ENCODE assay signal across 9 mouse cellular contexts in genomic region chr6:142659038-142659437, GRCm38 (mm10). TPM values are rescaled to one million over a fixed set of nuclear protein-coding genes. Genes with fewer than 3 reads are reported as not detected.
A peak's percentile ranks its signal among the peaks of the same experiment; 100 is the strongest.
DNase-seq lines count a peak whose midpoint lies in the region; ATAC-seq and TF ChIP-seq lines count a peak whose summit lies in the region.
"Had no signal": no experiment of that assay in that cellular context is flagged by ENCODE, and none has a peak within 500 bp of the region (broad histone marks: within the 10 kb centered on the region; RNA-seq: fewer than 3 reads in every experiment).

No protein-coding gene starts in this region.

- DNase-seq in gastrocnemius, adult 2 months, result no peak
- no peak for DNase-seq in gastrocnemius, postnatal 36 days
- DNase-seq in right cerebral cortex, postnatal 14 days, result peak; percentile 9
- no peak for DNase-seq in right cerebral cortex, postnatal 4 days
- peak; percentile 55 for DNase-seq in kidney, postnatal 10 days
- peak; percentile 84 for DNase-seq in thymus, postnatal 4 days
- DNase-seq in gastrocnemius, postnatal 10 days, result no peak

- H3K4me3 ChIP-seq in gastrocnemius, adult 2 months, result no peak overlapping the region
- no peak overlapping the region for H3K4me3 ChIP-seq in heart, embryonic 11.5 days (ENCODE audit: low read depth, low read length)
- H3K4me3 ChIP-seq: neural tube, embryonic 12.5 days had no signal

- no peaks in the 10 kb centered on the region for H3K27me3 ChIP-seq in heart, embryonic 11.5 days (ENCODE audit: control insufficient read depth, insufficient read depth, low read length)
- H3K27me3 ChIP-seq: neural tube, embryonic 12.5 days had no signal

- H3K9ac ChIP-seq in heart, embryonic 11.5 days (ENCODE audit: low read depth, low read length), result no peak overlapping the region
- H3K9ac ChIP-seq: neural tube, embryonic 12.5 days had no signal

- no peak overlapping the region for H3K4me2 ChIP-seq in heart, embryonic 11.5 days
- H3K4me2 ChIP-seq: neural tube, embryonic 12.5 days had no signal

- intact Hi-C loops in gastrocnemius, adult 2 months (cut with DNase I), result no loop called here
- intact Hi-C loops in gastrocnemius, postnatal 36 days (cut with DNase I), result no loop called here

- 62% methylated on average over 5 of the region's 5 CpGs for WGBS in heart, embryonic 11.5 days (ENCODE audit: insufficient replicate concordance)

- H3K4me1 ChIP-seq in heart, embryonic 11.5 days (ENCODE audit: control insufficient read depth, insufficient read depth, low read length), result no peaks in the 10 kb centered on the region
- H3K4me1 ChIP-seq: neural tube, embryonic 12.5 days had no signal

- H3K36me3 ChIP-seq in heart, embryonic 11.5 days (ENCODE audit: control insufficient read depth, insufficient read depth, low read length), result no peaks in the 10 kb centered on the region
- H3K36me3 ChIP-seq: neural tube, embryonic 12.5 days had no signal

- ATAC-seq in heart, embryonic 11.5 days (replicated peaks; ENCODE audit: insufficient number of reproducible peaks, low FRiP score, low TSS enrichment), result no peak

- peak; percentile 50 for TF ChIP-seq CTCF in gastrocnemius, adult 2 months (IDR thresholded peaks at IDR 0.05)

- H3K9me3 ChIP-seq in heart, embryonic 11.5 days (replicated peaks; ENCODE audit: control insufficient read depth, low read length), result no peaks in the 10 kb centered on the region
- H3K9me3 ChIP-seq: neural tube, embryonic 12.5 days had no signal

- no peak overlapping the region for H3K27ac ChIP-seq in gastrocnemius, adult 2 months
- no peak overlapping the region for H3K27ac ChIP-seq in heart, embryonic 11.5 days (ENCODE audit: low read depth, low read length)
- H3K27ac ChIP-seq: neural tube, embryonic 12.5 days had no signal

RNA-seq across cellular contexts. Expression of gene Abcc9, which starts 43.1 kb away (rescaled TPM):
- total RNA-seq in gastrocnemius, adult 2 months (2021), result 100 to 1,000 TPM; 123 to 135 TPM
- total RNA-seq in gastrocnemius, postnatal 36 days (2021), result 100 to 1,000 TPM; 124 to 126 TPM
- 100 to 1,000 TPM; 128 to 134 TPM for total RNA-seq in gastrocnemius, postnatal 10 days (2021)
- polyA plus RNA-seq in heart, embryonic 11.5 days (2014; fragmentation: Nextera tagmentation; extraction: Ambion mirVana), result 21.1 and 21.6 TPM in 2 replicates

Comparison
In these comparisons a context has a peak if more than half of its experiments do, and no peak if none do; other contexts are left out.
1. DNase-seq: peak in right cerebral cortex, postnatal 14 days (single experiment), kidney, postnatal 10 days (single experiment) and thymus, postnatal 4 days (single experiment); none in gastrocnemius, adult 2 months (single experiment), gastrocnemius, postnatal 36 days (0 of 2), right cerebral cortex, postnatal 4 days (single experiment) and gastrocnemius, postnatal 10 days (single experiment).